Mouse (Mus musculus): ENCODE measurements around the gene Smc1b.
"Not testable (repeated sequence)": the region's sequence is repeated elsewhere in the genome, so short reads cannot be mapped to it uniquely, and the experiment has no call there.

Gene Smc1b

GRCm38 (mm10) chr15:85135143-85135542 is 3.4 kb upstream of the Smc1b start:
- in situ Hi-C loops (cut with MboI), result no loop called here

GRCm38 (mm10) chr15:85132193-85132520 is 393 bp upstream of the Smc1b start:
- in situ Hi-C loops (cut with MboI), result no loop called here

DNA sequence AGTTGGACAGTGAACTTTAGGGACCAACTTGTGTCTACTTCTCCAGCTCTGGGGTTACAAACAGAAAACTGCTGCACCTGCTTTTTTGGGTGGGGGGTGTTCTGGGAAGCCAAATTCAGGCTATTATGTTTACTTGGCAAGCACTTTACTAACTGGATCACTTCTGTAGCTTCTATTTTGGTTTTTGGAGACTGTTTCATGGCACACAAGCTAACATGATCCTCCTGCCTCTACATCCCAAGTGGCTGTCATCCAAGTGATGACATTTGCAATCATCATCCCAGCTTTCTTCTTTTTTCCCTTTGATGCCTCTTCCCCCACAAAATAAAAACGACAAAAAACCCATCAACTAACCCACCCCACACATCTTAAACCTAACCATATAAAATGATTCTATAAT is 46.1 kb downstream of the Smc1b start:
- in situ Hi-C loops (cut with MboI), result no loop called here

GRCm38 (mm10) chr15:85072651-85073050 is 59.1 kb downstream of the Smc1b start:
- in situ Hi-C loops (cut with MboI), result no loop called here

GRCm38 (mm10) chr15:85070561-85070960 is 61.2 kb downstream of the Smc1b start:
- in situ Hi-C loops (cut with MboI), result no loop called here

- in situ Hi-C loops (cut with MboI), result no loop called here
Observed at GRCm38 (mm10) chr15:85063421-85063820, 68.3 kb downstream of the Smc1b start.

DNA sequence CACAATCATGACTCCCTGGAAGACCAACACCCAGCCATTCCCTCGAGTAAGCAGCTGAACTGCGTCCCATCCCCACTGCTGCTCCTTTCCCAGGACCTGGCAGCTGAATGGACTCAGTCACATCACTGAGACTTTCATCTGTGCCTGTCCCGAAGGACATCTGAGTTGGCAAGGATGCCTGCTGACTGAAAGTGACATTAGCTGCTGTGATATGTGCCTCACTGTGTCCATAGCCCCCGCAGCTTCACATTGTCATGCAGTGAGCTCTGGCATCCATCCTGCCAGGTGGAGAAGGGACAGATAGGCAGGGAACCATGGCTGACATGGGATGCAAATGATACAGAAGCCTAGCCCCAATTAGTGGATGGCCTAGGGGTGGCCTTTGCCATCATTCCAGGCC is 76.6 kb downstream of the Smc1b start:
- in situ Hi-C loops (cut with MboI), result no loop called here

- in situ Hi-C loops (cut with MboI), result no loop called here
Observed at GRCm38 (mm10) chr15:85054098-85054497, 77.7 kb downstream of the Smc1b start.

DNA sequence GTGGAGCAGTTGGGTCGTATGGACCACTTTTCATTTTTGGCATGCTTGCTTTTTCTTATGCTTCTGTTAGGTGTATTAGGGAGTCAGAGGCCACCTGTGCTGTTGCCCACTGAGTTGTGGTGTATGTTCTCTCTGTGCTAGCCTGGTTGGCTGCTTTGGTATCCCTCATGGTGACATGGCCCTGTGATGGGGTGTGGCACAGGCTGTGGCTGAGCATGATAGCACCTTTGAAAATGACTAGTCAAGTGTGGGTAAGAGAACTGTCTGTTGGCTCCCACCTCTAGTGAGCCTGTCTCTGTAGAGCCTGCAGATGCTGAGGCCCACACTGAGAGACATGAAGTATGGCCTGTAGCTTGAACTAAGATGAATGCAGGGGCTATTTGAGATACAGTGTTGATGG is 82.0 kb downstream of the Smc1b start:
- in situ Hi-C loops (cut with MboI), result no loop called here

GRCm38 (mm10) chr15:85047865-85048264 is 83.9 kb downstream of the Smc1b start:
- in situ Hi-C loops (cut with MboI), result no loop called here

DNA sequence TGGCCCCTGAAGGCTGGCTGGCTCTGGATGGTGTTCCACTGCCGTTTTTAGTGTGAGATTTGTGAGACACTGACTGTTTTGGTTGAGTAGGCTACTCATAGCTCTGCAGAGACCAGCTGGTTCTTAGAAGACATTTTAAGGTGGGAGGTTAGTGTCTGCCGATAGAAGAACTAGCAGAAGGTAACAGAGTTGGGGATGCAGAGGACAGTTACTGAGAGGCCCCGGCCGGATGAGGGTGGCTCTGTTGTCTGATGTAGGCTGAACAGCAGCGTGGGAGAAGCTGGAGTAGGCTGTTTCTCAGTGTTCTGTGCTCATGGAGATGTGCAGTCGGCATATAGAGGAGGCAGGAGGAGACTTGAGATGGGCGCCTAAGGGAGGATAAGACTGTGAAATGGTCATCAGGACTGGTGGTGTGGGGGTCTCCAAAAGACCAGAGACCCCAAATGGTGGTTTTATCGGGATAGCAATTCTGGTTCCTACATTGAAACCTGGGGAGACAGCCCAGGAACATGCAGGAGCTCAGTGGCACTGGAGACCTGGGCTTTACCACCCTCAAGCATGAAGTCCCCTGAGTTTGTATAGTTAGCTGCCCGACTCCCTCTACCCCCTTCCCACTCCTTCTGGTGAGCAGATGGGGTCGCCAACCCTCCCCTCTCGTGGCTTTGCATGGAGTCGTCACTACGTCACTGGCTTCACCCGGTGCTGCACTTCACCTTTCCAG is 85.4 kb downstream of the Smc1b start:
- in situ Hi-C loops (cut with MboI), result no loop called here

- in situ Hi-C loops (cut with MboI), result no loop called here
Observed at GRCm38 (mm10) chr15:85043761-85044160, 88.0 kb downstream of the Smc1b start.

DNA sequence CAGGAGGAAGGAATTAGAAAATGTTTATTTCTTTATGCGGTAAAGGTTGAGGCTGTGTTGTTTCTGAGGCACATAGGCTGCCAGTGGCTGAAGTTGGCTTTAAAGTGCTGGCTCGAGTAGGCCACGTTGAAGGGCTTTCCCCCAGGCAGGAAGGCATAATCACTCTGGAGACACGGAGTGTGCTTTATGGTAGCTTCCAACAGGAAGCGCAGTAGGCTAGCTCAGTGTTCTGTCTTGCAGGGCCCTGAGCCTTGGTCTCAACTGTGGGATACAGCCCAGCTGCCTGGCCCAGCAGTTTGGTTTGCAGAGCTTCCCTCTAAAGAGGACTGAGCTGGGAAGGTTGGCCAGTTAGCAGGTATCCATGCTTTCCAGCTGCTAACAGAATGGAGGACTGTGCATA is 88.6 kb downstream of the Smc1b start:
- in situ Hi-C loops (cut with MboI), result no loop called here

- in situ Hi-C loops (cut with MboI), result no loop called here
Observed at GRCm38 (mm10) chr15:85042361-85042954, 89.3 kb downstream of the Smc1b start.

- in situ Hi-C loops (cut with MboI), result no loop called here
Observed at GRCm38 (mm10) chr15:85041546-85042225, 90.1 kb downstream of the Smc1b start.

- in situ Hi-C loops (cut with MboI), result no loop called here
Observed at GRCm38 (mm10) chr15:85037343-85037690, 94.4 kb downstream of the Smc1b start.

- in situ Hi-C loops (cut with MboI), result no loop called here
Observed at GRCm38 (mm10) chr15:85036566-85037342, 95.0 kb downstream of the Smc1b start.

DNA sequence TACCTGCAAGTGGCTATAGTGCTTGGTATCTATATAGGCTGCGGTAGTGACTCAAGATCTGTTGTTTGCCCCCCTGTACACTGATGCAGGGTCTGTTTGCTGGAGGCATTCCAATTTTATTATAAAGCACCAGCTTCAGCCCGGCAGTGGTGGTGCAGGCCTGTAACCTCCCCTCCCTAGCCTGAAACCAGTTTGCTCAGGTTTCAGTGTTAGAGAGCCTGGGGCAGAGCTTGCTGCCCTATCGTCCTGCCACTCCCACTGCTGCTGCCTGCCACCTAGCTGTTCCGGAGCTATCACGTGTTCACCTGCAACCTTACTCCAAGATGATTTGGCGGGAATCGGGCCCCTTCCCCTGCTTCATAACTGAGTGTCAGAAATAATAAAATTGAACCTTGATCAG is 97.8 kb downstream of the Smc1b start:
- in situ Hi-C loops (cut with MboI), result not testable (repeated sequence)

DNA sequence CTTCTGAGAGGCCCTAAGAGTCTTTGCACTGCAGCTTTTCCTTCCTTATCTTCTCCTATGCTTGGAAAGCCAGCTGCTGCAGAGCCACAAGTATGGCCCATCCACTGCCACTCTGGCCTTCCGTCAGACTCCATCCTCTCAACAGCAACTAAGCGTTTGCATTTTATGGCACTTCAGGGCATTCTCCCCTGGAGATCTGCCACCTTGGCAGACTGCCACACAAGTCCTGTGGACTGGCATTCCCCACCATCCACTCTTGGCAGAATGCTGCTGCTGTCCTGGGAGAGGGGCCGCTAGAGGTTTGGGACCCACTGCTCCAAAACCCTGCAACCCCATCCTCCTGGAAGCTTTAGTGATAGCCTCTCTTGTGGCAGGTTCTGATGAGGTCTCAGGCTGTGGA is 99.9 kb downstream of the Smc1b start:
- in situ Hi-C loops (cut with MboI), result no loop called here

GRCm38 (mm10) chr15:85030643-85031042 is 101.1 kb downstream of the Smc1b start:
- in situ Hi-C loops (cut with MboI), result not testable (repeated sequence)

DNA sequence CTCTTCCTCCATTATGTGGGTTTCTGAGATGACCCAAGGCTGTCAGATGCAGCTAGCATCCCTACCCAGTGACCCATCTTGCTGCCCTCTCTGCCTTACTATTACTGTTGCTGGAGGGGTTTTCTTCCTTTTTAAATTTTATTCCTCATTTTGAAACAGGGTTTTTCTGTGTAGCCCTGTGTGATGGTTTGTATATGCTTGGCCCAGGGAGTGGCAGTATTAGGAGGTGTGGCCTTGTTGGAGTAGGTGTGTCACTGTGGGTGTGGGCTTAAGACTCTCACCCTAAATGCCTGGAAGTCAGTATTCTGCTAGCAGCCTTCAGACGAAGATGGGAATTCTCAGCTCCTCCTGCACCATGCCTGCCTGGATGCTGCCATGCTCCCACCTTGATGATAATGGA is 103.1 kb downstream of the Smc1b start, which contains the start of gene Fam118a:
TSS of gene Fam118a (plus strand) at position 301 of the 400 bp plus-strand sequence.
- in situ Hi-C loops (cut with MboI), result not testable (repeated sequence)

DNA sequence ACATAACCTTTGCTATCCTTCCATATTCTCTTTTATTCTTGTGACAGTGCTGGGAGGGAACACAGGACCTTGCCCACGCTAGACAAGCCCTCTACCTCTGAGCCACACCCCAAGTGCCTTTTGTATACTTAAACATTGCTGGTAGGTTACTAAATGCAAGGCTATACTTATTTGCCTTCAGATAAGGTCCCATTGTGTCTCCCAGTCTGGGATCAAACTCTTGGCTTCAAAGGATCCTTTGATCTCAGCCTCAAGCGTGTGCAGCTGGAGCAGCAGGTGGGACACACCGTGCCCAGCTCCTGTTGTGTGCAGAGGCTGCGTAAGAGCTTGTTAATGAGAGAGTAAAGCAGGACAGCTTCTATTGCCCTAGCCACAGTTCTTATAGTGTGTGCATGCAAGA is 104.0 kb downstream of the Smc1b start:
- in situ Hi-C loops (cut with MboI), result no loop called here

GRCm38 (mm10) chr15:85026197-85026596 is 105.6 kb downstream of the Smc1b start:
- in situ Hi-C loops (cut with MboI), result no loop called here

Data from mature B cell (primary cell).